ENCODE assay signal across 21 mouse cellular contexts in genomic region chr1:177364355-177364754, GRCm38 (mm10).
DNase-seq lines count a peak whose midpoint lies in the region; ATAC-seq and TF ChIP-seq lines count a peak whose summit lies in the region.
"Had no signal": no experiment of that assay in that cellular context is flagged by ENCODE, and none has a peak within 500 bp of the region (broad histone marks: within the 10 kb centered on the region; RNA-seq: fewer than 3 reads in every experiment).

No protein-coding gene starts in this region.

- no peak for TF ChIP-seq CTCF in cerebellum, adult 2 months (IDR thresholded peaks at IDR 0.05; ENCODE audit: borderline replicate concordance, insufficient read depth, low read depth, low read length)
- no peak for TF ChIP-seq CTCF in liver, adult 2 months (IDR thresholded peaks at IDR 0.05; ENCODE audit: low read depth, low read length)

- DNase-seq in cerebellum, postnatal 10 days, result peak; percentile 40 to 51
- no peak for DNase-seq in cerebellum, adult 2 months
- DNase-seq in hindbrain, embryonic 14.5 days (ENCODE audit: low spot score), result no peak
- DNase-seq in liver, adult 2 months (ENCODE audit: extremely low read depth, low read depth, low spot score), result peak; percentile 43
- DNase-seq in layer of hippocampus, postnatal 14 days (ENCODE audit: low spot score in 2 of 2), result peak; percentile 34 to 57
- DNase-seq: adrenal gland, adult 8-10 months; cerebellum, adult 9-11 months; kidney, adult 2 months; kidney, postnatal 10 days; lung, adult 18-20 months; lung, postnatal 10 days; thymus, postnatal 36 days had no signal

- 0 out of 2 replicates have a peak, but pooled peaks have one; percentile 8 for ATAC-seq in hindbrain, embryonic 14.5 days (ENCODE audit: low FRiP score)
- no peak for ATAC-seq in hindbrain, embryonic 12.5 days (ENCODE audit: low FRiP score)
- no peak for ATAC-seq in liver, embryonic 12.5 days
- ATAC-seq: activated CD4-positive, CD25-positive, alpha-beta regulatory T cell, adult 4 months; midbrain, embryonic 16.5 days had no signal

- no peaks in the 10 kb centered on the region for H3K79me2 ChIP-seq in liver, adult 2 months (ENCODE audit: control insufficient read depth, insufficient read depth, low read length)

- H3K4me2 ChIP-seq in hindbrain, embryonic 14.5 days (replicated peaks), result no peak overlapping the region
- no peak overlapping the region for H3K4me2 ChIP-seq in hindbrain, embryonic 12.5 days (replicated peaks)
- H3K4me2 ChIP-seq in liver, embryonic 12.5 days, result no peak overlapping the region
- H3K4me2 ChIP-seq: heart, embryonic 11.5 days; liver, embryonic 11.5 days; stomach, embryonic 15.5 days had no signal

- H3K27ac ChIP-seq in cerebellum, adult 2 months (ENCODE audit: insufficient read depth, low read length), result no peak overlapping the region
- no peak overlapping the region for H3K27ac ChIP-seq in hindbrain, embryonic 14.5 days
- H3K27ac ChIP-seq in hindbrain, embryonic 12.5 days, result no peak overlapping the region
- H3K27ac ChIP-seq in liver, adult 2 months (replicated peaks; ENCODE audit: insufficient read depth, low read depth, low read length), result no peak overlapping the region
- no peak overlapping the region for H3K27ac ChIP-seq in liver, embryonic 12.5 days
- H3K27ac ChIP-seq: embryonic facial prominence, embryonic 10.5 days; midbrain, embryonic 10.5 days; stomach, embryonic 15.5 days had no signal

- H3K9me3 ChIP-seq in hindbrain, embryonic 14.5 days (ENCODE audit: control insufficient read depth, low read length), result no peaks in the 10 kb centered on the region
- no peaks in the 10 kb centered on the region for H3K9me3 ChIP-seq in hindbrain, embryonic 12.5 days (replicated peaks)
- no peaks in the 10 kb centered on the region for H3K9me3 ChIP-seq in liver, embryonic 12.5 days (replicated peaks)
- H3K9me3 ChIP-seq: embryonic facial prominence, embryonic 10.5 days; midbrain, embryonic 10.5 days; stomach, embryonic 15.5 days had no signal

- H3K4me1 ChIP-seq in cerebellum, adult 2 months (ENCODE audit: control insufficient read depth, insufficient read depth, low read length), result no peaks in the 10 kb centered on the region
- H3K4me1 ChIP-seq in hindbrain, embryonic 14.5 days (replicated peaks; ENCODE audit: control insufficient read depth, insufficient read depth, low read length), result peaks cover 2% of the 10 kb centered on the region; the same call in 1 of the 2 replicates
- H3K4me1 ChIP-seq in hindbrain, embryonic 12.5 days, result peaks cover 9% of the 10 kb centered on the region
- no peaks in the 10 kb centered on the region for H3K4me1 ChIP-seq in liver, adult 2 months (ENCODE audit: control insufficient read depth, insufficient read depth, low read length)
- no peaks in the 10 kb centered on the region for H3K4me1 ChIP-seq in liver, embryonic 12.5 days
- H3K4me1 ChIP-seq: embryonic facial prominence, embryonic 10.5 days; stomach, embryonic 15.5 days had no signal

- no peaks in the 10 kb centered on the region for H3K36me3 ChIP-seq in hindbrain, embryonic 14.5 days (replicated peaks; ENCODE audit: control insufficient read depth, insufficient read depth)
- H3K36me3 ChIP-seq in hindbrain, embryonic 12.5 days, result no peaks in the 10 kb centered on the region
- no peaks in the 10 kb centered on the region for H3K36me3 ChIP-seq in liver, adult 2 months (ENCODE audit: control insufficient read depth, insufficient read depth, low read length)
- H3K36me3 ChIP-seq in liver, embryonic 12.5 days, result no peaks in the 10 kb centered on the region
- H3K36me3 ChIP-seq: embryonic facial prominence, embryonic 10.5 days; midbrain, embryonic 10.5 days; stomach, embryonic 15.5 days had no signal

- H3K27me3 ChIP-seq in cerebellum, adult 2 months (ENCODE audit: control insufficient read depth, insufficient read depth, low read length), result no peaks in the 10 kb centered on the region
- H3K27me3 ChIP-seq in hindbrain, embryonic 14.5 days (ENCODE audit: control insufficient read depth, insufficient read depth, low read length), result no peaks in the 10 kb centered on the region
- no peaks in the 10 kb centered on the region for H3K27me3 ChIP-seq in hindbrain, embryonic 12.5 days
- H3K27me3 ChIP-seq in liver, adult 2 months (ENCODE audit: control insufficient read depth, insufficient read depth, low read length), result no peaks in the 10 kb centered on the region
- H3K27me3 ChIP-seq in liver, embryonic 12.5 days (replicated peaks), result no peaks in the 10 kb centered on the region
- H3K27me3 ChIP-seq: stomach, embryonic 15.5 days had no signal

- TF ChIP-seq POLR2A in cerebellum, adult 2 months (IDR thresholded peaks at IDR 0.05; ENCODE audit: borderline replicate concordance, insufficient read depth, low read length), result no peak
- no peak for TF ChIP-seq POLR2A in liver, adult 2 months (IDR thresholded peaks at IDR 0.05; ENCODE audit: extremely low read depth, insufficient read depth, low read length)

- no peak overlapping the region for H3K9ac ChIP-seq in hindbrain, embryonic 14.5 days
- H3K9ac ChIP-seq in hindbrain, embryonic 12.5 days, result no peak overlapping the region
- no peak overlapping the region for H3K9ac ChIP-seq in liver, adult 2 months (ENCODE audit: low read depth, low read length)
- H3K9ac ChIP-seq in liver, embryonic 12.5 days, result no peak overlapping the region
- H3K9ac ChIP-seq: stomach, embryonic 15.5 days had no signal

- H3K4me3 ChIP-seq in cerebellum, adult 2 months (replicated peaks; ENCODE audit: insufficient read depth, low read depth, low read length), result no peak overlapping the region
- no peak overlapping the region for H3K4me3 ChIP-seq in hindbrain, embryonic 14.5 days (replicated peaks; ENCODE audit: low read length)
- no peak overlapping the region for H3K4me3 ChIP-seq in hindbrain, embryonic 12.5 days
- H3K4me3 ChIP-seq in liver, adult 2 months (ENCODE audit: insufficient read depth, low read depth, low read length), result no peak overlapping the region
- H3K4me3 ChIP-seq in liver, embryonic 12.5 days, result no peak overlapping the region
- H3K4me3 ChIP-seq: embryonic facial prominence, embryonic 10.5 days; midbrain, embryonic 10.5 days; stomach, embryonic 15.5 days had no signal

- WGBS in cerebellum, adult 2 months, result 70% methylated on average over 7 of the region's 7 CpGs
- 77% methylated on average over 7 of the region's 7 CpGs for WGBS in hindbrain, embryonic 14.5 days
- WGBS in hindbrain, embryonic 12.5 days, result 87% methylated on average over 7 of the region's 7 CpGs
- 70% methylated on average over 7 of the region's 7 CpGs for WGBS in liver, adult 2 months
- WGBS in liver, embryonic 12.5 days (ENCODE audit: insufficient replicate concordance), result 73% methylated on average over 7 of the region's 7 CpGs

Comparison
In these comparisons a context has a peak if more than half of its experiments do, and no peak if none do; other contexts are left out.
1. DNase-seq: peak in cerebellum, postnatal 10 days (2 of 2), liver, adult 2 months (single experiment) and layer of hippocampus, postnatal 14 days (2 of 2); none in cerebellum, adult 2 months (0 of 2) and hindbrain, embryonic 14.5 days (single experiment).